In the genomic region with DNA sequence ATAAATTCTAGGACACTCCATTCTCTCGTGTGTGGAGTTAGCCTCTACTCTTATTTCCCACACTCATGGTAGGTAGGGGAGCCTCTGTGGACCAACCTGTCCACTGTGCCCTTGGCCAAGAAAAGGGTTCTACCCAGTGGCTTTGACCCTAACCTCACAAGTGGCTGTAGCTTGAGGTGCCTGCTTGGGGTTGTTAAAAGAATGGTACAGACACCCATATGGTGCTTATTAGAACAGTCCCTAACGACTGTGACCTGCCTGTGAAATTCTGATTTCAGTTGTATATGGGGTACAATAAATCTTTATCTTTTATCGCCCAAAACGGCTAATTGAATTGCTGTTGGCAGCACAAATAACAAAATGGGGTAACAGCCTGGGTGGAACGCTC, we compare ENCODE assay signal across 8 mouse cellular contexts. TPM values are rescaled to one million over a fixed set of nuclear protein-coding genes. Genes with fewer than 3 reads are reported as not detected.
A peak's percentile ranks its signal among the peaks of the same experiment; 100 is the strongest.
DNase-seq lines count a peak whose midpoint lies in the region; ATAC-seq and TF ChIP-seq lines count a peak whose summit lies in the region.

No protein-coding gene starts in this region.

- H3K27ac ChIP-seq in forebrain, postnatal 0 days (ENCODE audit: low read depth, low read length) = peak overlapping the region; percentile 85
- peak overlapping the region; percentile 74; the same call in 1 of the 2 replicates for H3K27ac ChIP-seq in liver, embryonic 14.5 days

- peaks cover 4% of the 10 kb centered on the region; the same call in 1 of the 2 replicates for H3K9me3 ChIP-seq in E14TG2a.4 (ENCODE audit: low read length)
- no peaks in the 10 kb centered on the region for H3K9me3 ChIP-seq in forebrain, postnatal 0 days (ENCODE audit: low read length)
- H3K9me3 ChIP-seq in liver, embryonic 14.5 days (ENCODE audit: control insufficient read depth, low read length) = no peaks in the 10 kb centered on the region

- TF ChIP-seq EP300 in liver, embryonic 14.5 days (IDR thresholded peaks at IDR 0.05; ENCODE audit: low read depth) = no peak

- peaks cover 9% of the 10 kb centered on the region; the same call in 1 of the 2 replicates for H3K27me3 ChIP-seq in E14TG2a.4 (ENCODE audit: insufficient read depth, low read length)
- no peaks in the 10 kb centered on the region for H3K27me3 ChIP-seq in forebrain, postnatal 0 days (ENCODE audit: insufficient read depth, low read length)
- no peaks in the 10 kb centered on the region for H3K27me3 ChIP-seq in liver, embryonic 14.5 days (ENCODE audit: control insufficient read depth, insufficient read depth, low read length)

- no peak for ATAC-seq in forebrain, postnatal 0 days
- ATAC-seq in liver, embryonic 14.5 days (ENCODE audit: insufficient read depth) = no peak

- H3K4me1 ChIP-seq in E14TG2a.4 (replicated peaks; ENCODE audit: low read depth, low read length) = peaks cover 72% of the 10 kb centered on the region
- peaks cover 17% of the 10 kb centered on the region for H3K4me1 ChIP-seq in forebrain, postnatal 0 days (ENCODE audit: insufficient read depth)
- peaks cover 17 to 39% of the 10 kb centered on the region in 2 experiments for H3K4me1 ChIP-seq in liver, embryonic 14.5 days (replicated peaks; ENCODE audit: control insufficient read depth in 2 of 2, insufficient read depth in 2 of 2, low read length in 1 of 2)

- DNase-seq in heart, adult 8-10 months (ENCODE audit: low spot score) = peak; percentile 29
- no peak for DNase-seq in heart, postnatal 36 days
- DNase-seq in forebrain, postnatal 0 days = no peak
- no peak for DNase-seq in liver, embryonic 14.5 days (ENCODE audit: low read depth in 3 of 3, low spot score in 3 of 3)
- DNase-seq in T-cell, adult 2 months (ENCODE audit: low spot score) = no peak
- no peak for DNase-seq in adrenal gland, adult (ENCODE audit: inconsistent age in 2 of 2, low spot score in 1 of 2)
- DNase-seq in cerebellum, adult 9-10 months = no peak

- peak overlapping the region; percentile 65; the same call in 1 of the 2 replicates for H3K9ac ChIP-seq in forebrain, postnatal 0 days
- H3K9ac ChIP-seq in liver, embryonic 14.5 days (replicated peaks) = peak overlapping the region; percentile 59

- peak overlapping the region; percentile 78 for H3K4me3 ChIP-seq in E14TG2a.4 (replicated peaks; ENCODE audit: low read length)
- H3K4me3 ChIP-seq in forebrain, postnatal 0 days (ENCODE audit: low read depth, low read length) = peak overlapping the region; percentile 50
- H3K4me3 ChIP-seq in liver, embryonic 14.5 days (ENCODE audit: insufficient read depth in 1 of 2, low read depth in 2 of 2, low read length in 2 of 2) = peak overlapping the region in 1 of 2 experiments; percentile 57; a peak in 2 of 4 replicates

- H3K36me3 ChIP-seq in E14TG2a.4 (ENCODE audit: insufficient read depth, low read length) = peaks cover 38% of the 10 kb centered on the region
- peaks cover under 1% of the 10 kb centered on the region; the same call in 1 of the 2 replicates for H3K36me3 ChIP-seq in forebrain, postnatal 0 days (ENCODE audit: insufficient read depth)
- no peaks in the 10 kb centered on the region for H3K36me3 ChIP-seq in liver, embryonic 14.5 days (replicated peaks; ENCODE audit: control insufficient read depth, insufficient read depth, low read depth)

- no peak for TF ChIP-seq CTCF in E14TG2a.4 (conservative IDR thresholded peaks at IDR 0.05; ENCODE audit: low read length)
- TF ChIP-seq CTCF in forebrain, postnatal 0 days (IDR thresholded peaks at IDR 0.05; ENCODE audit: low read depth) = no peak
- no peak for TF ChIP-seq CTCF in liver, embryonic 14.5 days (IDR thresholded peaks at IDR 0.05; ENCODE audit: low read depth)

- intact Hi-C loops in heart, postnatal 36 days (cut with DNase I) = loop anchor here (1.0 to 2.0 kb wide), 3 partner anchors 56 to 252 kb away; no protein-coding TSS in a partner anchor

- 15% methylated on average over 5 of the region's 5 CpGs for WGBS in forebrain, postnatal 0 days
- WGBS in liver, embryonic 14.5 days (ENCODE audit: insufficient replicate concordance) = 35% methylated on average over 5 of the region's 5 CpGs

- H3K4me2 ChIP-seq in forebrain, postnatal 0 days (ENCODE audit: low read depth) = peak overlapping the region; percentile 94
- H3K4me2 ChIP-seq in liver, embryonic 14.5 days (ENCODE audit: low read depth) = peak overlapping the region; percentile 77

RNA-seq across cellular contexts. Expression of a gene that starts 8.9 kb away (rescaled TPM):
- 10 to 100 TPM; 41.8 to 60.9 (median 50.3) TPM for total RNA-seq in heart, adult 8-10 months (2022)
- 10 to 100 TPM; 64.3 to 71.2 TPM for total RNA-seq in heart, postnatal 36 days (2021)
- total RNA-seq in forebrain, postnatal 0 days (2014; rRNA removed) = 62.3 and 88.6 TPM in 2 replicates
- 6.8 and 8.4 TPM in 2 replicates for polyA plus RNA-seq in forebrain, postnatal 0 days (2015; fragmentation: Nextera tagmentation; extraction: Ambion mirVana)
- polyA plus RNA-seq in liver, embryonic 14.5 days (2012; rRNA removed) = 10.9 and 11.5 TPM in 2 replicates
- polyA plus RNA-seq in liver, embryonic 14.5 days (2014; fragmentation: Nextera tagmentation; extraction: Ambion mirVana) = 2.8 and 3.2 TPM in 2 replicates
